Mouse (Mus musculus) forebrain, embryonic 10.5 days (tissue): ENCODE measurements around the gene Max. TPM values are rescaled to one million over a fixed set of nuclear protein-coding genes. Genes with fewer than 3 reads are reported as not detected.
A peak's percentile ranks its signal among the peaks of the same experiment; 100 is the strongest.

Experiments used
- DNase-seq: peaks from one replicate; pipeline ENCODE4 v3.0.0-alpha.2; 2017; ENCODE audit warnings: low spot score; ENCODE audit errors: extremely low spot score
- H3K27ac ChIP-seq: fragments of 300-500 bp; sonication (generic); 2 replicates; pipeline ENCODE4 v1.5.1; 2016; ENCODE audit warnings: mild to moderate bottlenecking
- H3K27me3 ChIP-seq: fragments of 300-500 bp; sonication (generic); 2 replicates; pipeline ENCODE4 v1.6.1; 2016; ENCODE audit warnings: mild to moderate bottlenecking; ENCODE audit not compliant: poor library complexity, severe bottlenecking
- H3K36me3 ChIP-seq: fragments of 300-500 bp; sonication (generic); replicated peaks from 2 replicates; pipeline ENCODE4 v1.6.1; 2016; ENCODE audit warnings: mild to moderate bottlenecking, moderate library complexity
- H3K4me1 ChIP-seq: fragments of 300-500 bp; sonication (generic); 2 replicates; pipeline ENCODE4 v1.6.1; 2016
- H3K4me3 ChIP-seq: fragments of 300-500 bp; sonication (generic); 2 replicates; pipeline ENCODE4 v1.5.1; 2016; ENCODE audit warnings: mild to moderate bottlenecking, moderate library complexity
- H3K9me3 ChIP-seq: fragments of 300-500 bp; sonication (generic); 2 replicates; pipeline ENCODE4 v1.6.1; 2016; ENCODE audit warnings: mild to moderate bottlenecking, moderate library complexity
- WGBS: fragments of 180-500 bp; shearing (Covaris S2); methylation state at CpG from one replicate; pipeline ENCODE4 v1.1.7; 2016; 5-methylcytosine and 5-hydroxymethylcytosine counted together
- polyA plus RNA-seq: library from polyadenylated mRNA; unstranded; fragments of >200 nt; fragmentation: Nextera tagmentation; extraction: Ambion mirVana; gene quantifications from 2 replicates; pipeline ENCODE4 v1.2.1, GENCODE M21; 2016

The Max gene
- 12.0 and 13.5 TPM in 2 replicates for polyA plus RNA-seq

GRCm38 (mm10) chr12:76961932-76962891 lies at the start of gene Max:
Max (minus strand) TSS chr12:76962201.
- Histone ChIP-seq H3K4me1 (peaks cover 33% of the 10 kb centered on the region), H3K36me3 (peaks cover 29% of the 10 kb centered on the region), H3K27ac (peak within 1 kb of the TSS; percentile 85), H3K4me3 (peak within 1 kb of the TSS; percentile 84), H3K27me3 (peaks cover 5% of the 10 kb centered on the region; the same call in 1 of the 2 replicates), H3K9me3 (no peaks in the 10 kb centered on the region)
- peak; percentile 97 for DNase-seq
- under 1% methylated on average over 73 of the region's 73 CpGs for WGBS

GRCm38 (mm10) chr12:77011092-77011720 lies 49.2 kb upstream of the Max start:
- Histone ChIP-seq H3K9me3 (no peaks in the 10 kb centered on the region), H3K27ac (no peak overlapping the region), H3K27me3 (0 out of 2 replicates have a peak, but pooled peaks cover 6% of the 10 kb centered on the region), H3K36me3 (no peaks in the 10 kb centered on the region), H3K4me3 (no peak overlapping the region), H3K4me1 (peaks cover 6% of the 10 kb centered on the region; the same call in 1 of the 2 replicates)
- WGBS, result 70% methylated on average over 6 of the region's 6 CpGs
- DNase-seq, result no peak

- Histone ChIP-seq H3K27ac (no peak overlapping the region), H3K36me3 (no peaks in the 10 kb centered on the region), H3K9me3 (no peaks in the 10 kb centered on the region), H3K27me3 (0 out of 2 replicates have a peak, but pooled peaks cover 6% of the 10 kb centered on the region), H3K4me1 (peaks cover 6% of the 10 kb centered on the region; the same call in 1 of the 2 replicates), H3K4me3 (no peak overlapping the region)
- WGBS, result 72% methylated on average over 20 of the region's 20 CpGs
- DNase-seq, result no peak
Observed at GRCm38 (mm10) chr12:77009202-77010030, 47.4 kb upstream of the Max start.

- 74% methylated on average over 10 of the region's 10 CpGs for WGBS
- peaks cover 18% of the 10 kb centered on the region for H3K4me1 ChIP-seq
- H3K9me3 ChIP-seq, result no peaks in the 10 kb centered on the region
- no peak for DNase-seq
- no peak overlapping the region for H3K27ac ChIP-seq
- no peaks in the 10 kb centered on the region for H3K36me3 ChIP-seq
- H3K27me3 ChIP-seq, result peaks cover 10% of the 10 kb centered on the region; the same call in 1 of the 2 replicates
- no peak overlapping the region for H3K4me3 ChIP-seq
Observed at GRCm38 (mm10) chr12:77004893-77005292, 42.9 kb upstream of the Max start.

- peaks cover 13% of the 10 kb centered on the region for H3K4me1 ChIP-seq
- H3K4me3 ChIP-seq, result no peak overlapping the region
- H3K36me3 ChIP-seq, result no peaks in the 10 kb centered on the region
- H3K9me3 ChIP-seq, result no peaks in the 10 kb centered on the region
- 89% methylated on average over 8 of the region's 8 CpGs for WGBS
- H3K27ac ChIP-seq, result no peak overlapping the region
- no peak for DNase-seq
- peaks cover 7% of the 10 kb centered on the region; the same call in 1 of the 2 replicates for H3K27me3 ChIP-seq
Observed at GRCm38 (mm10) chr12:77002551-77003228, 40.7 kb upstream of the Max start.

GRCm38 (mm10) chr12:77001312-77001711 lies 39.3 kb upstream of the Max start:
- WGBS, result 70% methylated on average over 1 of the region's 1 CpGs
- Histone ChIP-seq H3K9me3 (no peaks in the 10 kb centered on the region), H3K27ac (no peak overlapping the region), H3K4me1 (peaks cover 13% of the 10 kb centered on the region), H3K36me3 (no peaks in the 10 kb centered on the region), H3K4me3 (no peak overlapping the region), H3K27me3 (peaks cover 4% of the 10 kb centered on the region; the same call in 1 of the 2 replicates)
- DNase-seq, result no peak

GRCm38 (mm10) chr12:77000705-77001284 lies 38.8 kb upstream of the Max start:
- no peaks in the 10 kb centered on the region for H3K36me3 ChIP-seq
- H3K4me1 ChIP-seq, result peaks cover 13% of the 10 kb centered on the region
- peak; percentile 41 for DNase-seq
- WGBS, result 17% methylated on average over 6 of the region's 6 CpGs
- H3K27me3 ChIP-seq, result peaks cover 4% of the 10 kb centered on the region; the same call in 1 of the 2 replicates
- no peaks in the 10 kb centered on the region for H3K9me3 ChIP-seq
- H3K4me3 ChIP-seq, result no peak overlapping the region
- 0 out of 2 replicates have a peak overlapping the region, but pooled peaks have one; percentile 48 for H3K27ac ChIP-seq

GRCm38 (mm10) chr12:77000096-77000704 lies 38.2 kb upstream of the Max start:
- H3K4me1 ChIP-seq, result peaks cover 13% of the 10 kb centered on the region
- DNase-seq, result peak; percentile 63
- no peaks in the 10 kb centered on the region for H3K36me3 ChIP-seq
- no peaks in the 10 kb centered on the region for H3K9me3 ChIP-seq
- 0 out of 2 replicates have a peak overlapping the region, but pooled peaks have one; percentile 48 for H3K27ac ChIP-seq
- H3K27me3 ChIP-seq, result peaks cover 4% of the 10 kb centered on the region; the same call in 1 of the 2 replicates
- 28% methylated on average over 4 of the region's 4 CpGs for WGBS
- no peak overlapping the region for H3K4me3 ChIP-seq

- 91% methylated on average over 5 of the region's 5 CpGs for WGBS
Observed at GRCm38 (mm10) chr12:76994766-76995165, 32.8 kb upstream of the Max start.

GRCm38 (mm10) chr12:76992891-76993529 lies 31.0 kb upstream of the Max start:
- Histone ChIP-seq H3K4me3 (no peak overlapping the region), H3K36me3 (no peaks in the 10 kb centered on the region), H3K27me3 (no peaks in the 10 kb centered on the region), H3K9me3 (no peaks in the 10 kb centered on the region), H3K27ac (no peak overlapping the region), H3K4me1 (no peaks in the 10 kb centered on the region)
- no peak for DNase-seq
- WGBS, result 93% methylated on average over 16 of the region's 16 CpGs

More at GRCm38 (mm10) chr12:76994766-76995165, 32.8 kb upstream of the Max start:
- Histone ChIP-seq H3K27me3 (no peaks in the 10 kb centered on the region), H3K4me3 (no peak overlapping the region), H3K9me3 (no peaks in the 10 kb centered on the region), H3K27ac (no peak overlapping the region), H3K36me3 (no peaks in the 10 kb centered on the region), H3K4me1 (no peaks in the 10 kb centered on the region)
- no peak for DNase-seq
